Mouse (Mus musculus): ENCODE data around the gene Plbd1.

DNA sequence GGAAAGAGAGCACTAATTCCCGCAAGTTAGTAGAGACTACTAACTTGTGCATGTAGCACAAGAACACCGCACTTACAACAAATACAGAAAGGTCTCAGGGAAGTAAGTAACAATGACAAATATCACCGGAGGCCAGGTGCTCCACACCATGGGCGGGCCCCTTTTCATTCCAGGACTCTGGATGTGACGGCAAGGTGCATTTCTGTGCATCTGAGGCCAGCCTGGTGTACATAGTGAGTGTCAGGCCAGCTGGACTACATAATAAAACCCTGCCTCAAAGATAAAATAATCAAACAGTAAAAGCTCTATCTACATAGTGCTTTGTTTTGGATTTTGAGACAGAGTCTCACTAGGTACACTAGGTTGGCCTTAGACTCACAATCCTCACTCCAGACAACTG, 32.1 kb downstream of the Plbd1 start:
- no peak for TF ChIP-seq CTCF (IDR thresholded peaks at IDR 0.05; ENCODE audit: borderline replicate concordance, control insufficient read depth, extremely low read depth, insufficient read depth, low read length, poor library complexity)
- no peak for TF ChIP-seq POLR2A (IDR thresholded peaks at IDR 0.05; ENCODE audit: control insufficient read depth, extremely low read depth, insufficient read depth, low read length, poor library complexity)
